Mouse (Mus musculus): ENCODE results near the gene Galnt7.

Galnt7 gene

DNA sequence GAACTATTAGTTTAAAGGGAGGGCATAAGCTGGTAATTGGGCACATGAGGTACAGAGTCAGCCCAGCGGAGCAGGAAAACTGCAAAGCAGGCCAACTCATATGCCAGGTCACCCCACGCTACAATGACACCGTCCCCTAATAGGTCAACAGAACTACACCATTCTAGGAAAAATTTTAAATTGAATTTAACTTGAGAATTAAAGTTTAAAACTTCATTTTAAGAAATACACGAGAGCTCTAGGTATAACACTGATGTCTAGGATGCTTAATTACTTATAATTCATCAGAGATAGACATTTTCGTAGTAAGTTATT lies 67.7 kb downstream of the Galnt7 start:
- no peak for DNase-seq (ENCODE audit: low spot score)

DNA sequence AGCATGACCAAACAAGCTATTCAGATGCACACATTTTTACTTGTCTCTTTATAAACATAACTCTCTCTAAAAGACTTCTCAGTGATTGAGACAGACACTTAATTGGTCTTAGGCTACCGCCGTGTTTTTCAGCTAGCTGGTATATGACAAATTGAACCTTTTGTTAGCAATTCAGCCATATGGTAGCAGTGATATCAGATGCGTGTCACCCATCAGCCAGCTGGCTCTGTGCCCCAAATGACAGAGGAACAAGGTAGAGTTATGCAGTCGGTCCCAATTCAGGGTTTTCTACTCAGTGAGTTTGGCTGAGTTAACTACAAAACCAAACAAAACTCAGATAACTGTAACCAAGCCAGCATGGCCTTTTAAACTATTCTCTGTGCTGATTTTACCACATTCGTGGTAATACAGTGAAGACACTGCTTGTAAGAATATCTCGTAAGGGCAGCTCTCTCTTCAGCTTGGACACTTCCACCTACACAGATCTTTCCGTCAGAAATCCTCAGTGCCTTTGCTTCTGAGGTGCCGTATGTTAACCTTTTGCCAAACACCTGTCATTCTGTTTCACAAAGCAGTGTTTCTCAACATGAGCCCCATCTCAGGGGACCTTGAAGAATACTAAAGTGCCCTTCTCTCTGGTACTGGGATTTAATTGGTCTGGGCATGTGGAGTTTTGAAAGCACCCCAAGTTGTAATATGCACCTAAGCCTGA lies 68.3 kb downstream of the Galnt7 start:
- DNase-seq (ENCODE audit: low spot score): no peak

DNA sequence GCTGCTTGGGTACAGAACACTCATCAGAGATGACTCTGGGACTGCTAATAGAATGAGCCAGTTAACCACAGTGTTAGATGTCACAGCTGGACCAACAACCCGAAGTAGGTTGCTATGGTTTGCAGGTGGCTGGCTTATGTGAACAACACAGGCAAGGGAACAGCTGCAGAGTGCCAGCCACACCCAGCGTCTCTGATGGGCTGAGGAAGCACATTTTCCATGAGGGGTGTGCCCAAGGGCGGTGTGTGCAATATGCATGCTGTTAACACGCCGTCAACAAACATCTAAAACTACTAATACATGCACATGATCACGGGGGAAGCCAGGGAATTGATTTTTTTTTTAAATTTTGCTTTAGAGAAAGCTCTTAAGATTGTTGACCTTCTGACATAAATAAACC lies 73.0 kb downstream of the Galnt7 start:
- no peak for DNase-seq (ENCODE audit: low spot score)

DNA sequence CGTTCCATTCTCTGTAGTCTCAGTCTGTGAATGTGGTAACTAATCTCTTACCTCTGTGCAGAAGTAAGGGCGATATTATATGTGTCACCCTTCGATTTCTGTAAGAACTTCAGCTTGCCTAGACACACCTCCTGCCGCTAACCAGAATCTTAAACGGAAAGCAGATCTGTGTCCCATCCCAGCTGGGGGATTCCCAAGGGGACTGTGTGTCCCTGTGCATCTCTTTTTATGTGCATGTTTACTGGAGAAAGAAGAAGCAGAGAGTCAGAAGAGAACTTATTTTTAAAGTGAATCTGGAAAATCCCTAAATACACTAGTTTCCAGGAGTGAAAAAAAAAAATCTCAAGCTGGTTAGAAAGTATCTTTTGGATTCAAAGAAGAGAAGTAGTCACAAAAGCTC lies 75.5 kb downstream of the Galnt7 start:
- no peak for DNase-seq (ENCODE audit: low spot score)

DNA sequence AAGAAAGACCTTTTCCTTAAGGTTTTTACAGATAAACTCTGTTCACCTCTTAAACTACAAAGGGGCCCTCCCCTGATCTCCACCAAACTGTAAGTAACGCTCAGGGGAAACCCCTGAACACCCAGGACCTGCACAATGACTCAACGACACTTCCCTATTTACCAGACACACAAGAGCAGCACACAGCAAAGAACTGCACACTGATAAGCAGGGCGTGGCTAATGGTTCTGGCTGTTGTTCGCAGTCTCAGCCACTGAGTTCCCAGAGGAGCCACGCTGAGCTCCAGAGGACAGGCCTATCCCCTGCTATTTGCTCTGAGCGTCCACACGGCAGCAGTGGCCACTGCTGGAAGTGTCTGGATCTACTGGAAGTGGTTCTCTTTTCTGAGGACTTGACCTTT lies 76.6 kb downstream of the Galnt7 start:
- peak; percentile 83 for DNase-seq (ENCODE audit: low spot score)

DNA sequence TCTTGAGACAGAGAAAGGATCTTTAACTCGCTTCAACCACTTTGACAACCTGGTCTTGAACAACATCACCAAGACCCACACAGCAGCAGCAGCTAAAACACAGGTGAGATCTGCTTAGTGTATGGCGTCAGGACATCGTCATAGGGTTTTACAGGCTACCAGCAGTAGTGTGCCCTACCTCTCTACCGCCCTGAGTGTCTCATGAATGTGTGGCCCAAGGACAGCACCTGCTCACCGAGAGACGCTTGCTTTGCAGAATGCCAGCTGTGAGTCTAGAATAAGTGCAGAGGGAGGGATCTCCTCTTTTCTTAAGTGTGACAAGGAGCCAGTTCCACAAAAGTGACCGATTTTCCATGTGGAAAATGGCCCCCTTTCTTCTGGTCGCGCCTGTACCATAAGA lies 77.5 kb downstream of the Galnt7 start:
- no peak for DNase-seq (ENCODE audit: low spot score)

DNA sequence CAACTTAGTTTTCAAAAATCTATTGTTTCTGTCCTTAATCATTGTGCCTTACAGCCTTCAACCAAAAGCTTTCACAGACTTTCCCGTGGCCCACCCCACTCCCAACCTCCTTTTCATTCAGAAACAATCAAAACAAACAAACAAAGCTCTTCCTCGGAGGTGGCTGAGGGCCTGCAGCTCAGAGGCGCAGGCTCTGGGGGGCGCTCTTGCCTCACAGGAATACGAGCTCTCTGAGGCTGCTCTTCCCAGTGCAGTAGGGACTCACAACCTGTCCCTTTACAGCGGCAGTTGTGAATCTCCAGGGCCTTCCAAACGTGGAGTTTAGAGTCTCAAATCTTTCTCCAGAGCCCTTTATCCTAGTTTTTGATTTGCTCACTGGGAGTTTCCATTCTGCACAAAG lies 78.4 kb downstream of the Galnt7 start:
- DNase-seq (ENCODE audit: low spot score): peak; percentile 75

DNA sequence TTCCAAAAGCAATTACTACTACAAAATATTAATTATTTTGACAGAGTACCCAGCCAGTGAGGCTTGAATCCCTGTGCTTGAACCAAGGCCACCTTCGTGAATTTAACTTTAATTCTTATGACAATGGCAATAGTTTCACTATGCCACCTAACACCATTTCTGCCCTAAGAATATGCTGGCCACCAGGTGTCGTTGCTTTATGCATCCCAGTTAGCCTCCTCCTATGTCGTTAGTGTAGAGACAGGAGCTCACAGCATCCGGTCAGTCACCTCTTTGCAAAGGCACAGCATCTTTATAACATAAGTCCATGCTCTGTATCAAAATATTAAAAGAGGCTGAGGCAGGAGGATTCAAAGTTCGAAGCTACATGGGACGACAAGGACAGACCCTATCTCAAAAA lies 79.0 kb downstream of the Galnt7 start:
- no peak for DNase-seq (ENCODE audit: low spot score)

DNA sequence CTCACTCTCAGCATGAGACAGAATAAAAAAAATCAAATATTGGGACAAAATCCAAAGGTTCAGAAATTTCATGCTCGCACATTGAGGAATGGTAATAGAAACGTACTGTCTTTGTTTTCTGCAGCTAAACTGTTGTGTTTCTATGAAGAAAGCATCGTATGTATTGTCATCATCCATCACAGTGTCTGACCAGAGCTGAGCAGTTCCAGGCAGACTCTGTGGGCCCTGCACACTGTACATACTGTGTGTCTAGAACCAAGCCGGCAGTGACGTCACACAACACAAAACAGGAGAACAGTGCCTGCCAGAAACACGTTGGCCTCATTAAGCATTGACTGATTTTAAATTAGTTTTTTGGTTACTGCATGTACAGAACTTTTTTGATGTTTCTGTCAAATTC lies 82.9 kb downstream of the Galnt7 start:
- no peak for DNase-seq (ENCODE audit: low spot score)

DNA sequence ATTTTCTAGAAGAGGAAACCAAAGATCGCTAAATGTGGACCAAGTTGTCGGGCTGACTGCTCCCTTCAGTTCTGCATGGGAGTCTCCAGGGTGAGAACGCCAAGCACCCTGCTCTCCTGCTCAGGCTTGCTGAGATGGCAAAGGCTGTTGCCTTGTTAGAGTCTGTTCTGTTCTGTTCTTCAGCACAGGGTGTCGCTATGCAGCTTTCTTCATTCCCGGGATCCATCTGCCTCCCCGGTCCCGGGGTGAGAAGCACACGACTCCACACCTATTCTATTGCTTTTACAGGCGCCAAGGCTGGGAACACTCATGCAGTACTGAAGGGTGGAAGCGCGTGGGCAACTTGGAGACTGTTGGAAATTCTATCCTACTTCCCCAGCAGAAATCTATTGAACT lies 83.4 kb downstream of the Galnt7 start:
- no peak for DNase-seq (ENCODE audit: low spot score)

DNA sequence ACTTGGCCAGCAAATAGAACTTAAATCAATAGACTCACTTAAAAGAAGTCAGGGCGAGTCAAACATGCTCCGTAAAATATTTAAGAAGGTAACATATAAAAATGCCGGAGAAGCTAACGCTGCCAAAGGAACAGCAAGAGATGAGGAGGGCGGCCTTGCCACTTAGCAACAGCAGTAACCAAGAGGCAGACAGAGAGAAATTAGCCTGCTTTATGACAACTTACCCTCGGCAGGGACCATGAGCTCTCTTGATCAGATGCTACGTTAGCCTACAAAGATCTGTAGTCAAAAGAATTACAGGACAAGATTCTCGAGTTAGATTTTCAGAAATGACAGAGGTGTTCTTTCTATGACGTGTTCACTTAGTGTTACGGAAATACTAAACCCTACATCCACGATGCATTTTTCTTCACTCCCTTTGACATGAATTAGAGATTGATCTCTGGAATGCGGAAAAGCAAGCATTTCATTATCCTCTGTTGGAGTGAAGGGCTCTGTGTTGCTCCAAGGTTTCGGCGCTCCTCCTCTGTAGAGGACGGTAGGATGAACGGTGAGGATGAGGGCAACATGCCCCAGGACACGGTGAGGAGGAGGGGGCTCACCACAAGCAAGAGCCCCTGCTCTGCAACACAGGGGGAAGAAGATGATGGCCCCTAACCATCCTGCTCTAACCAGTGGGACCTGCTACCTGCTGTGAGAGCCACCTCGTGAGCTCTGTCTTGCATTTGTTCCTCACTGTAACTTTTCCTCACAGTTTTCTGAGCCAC lies 84.0 kb downstream of the Galnt7 start:
- no peak for DNase-seq (ENCODE audit: low spot score)

DNA sequence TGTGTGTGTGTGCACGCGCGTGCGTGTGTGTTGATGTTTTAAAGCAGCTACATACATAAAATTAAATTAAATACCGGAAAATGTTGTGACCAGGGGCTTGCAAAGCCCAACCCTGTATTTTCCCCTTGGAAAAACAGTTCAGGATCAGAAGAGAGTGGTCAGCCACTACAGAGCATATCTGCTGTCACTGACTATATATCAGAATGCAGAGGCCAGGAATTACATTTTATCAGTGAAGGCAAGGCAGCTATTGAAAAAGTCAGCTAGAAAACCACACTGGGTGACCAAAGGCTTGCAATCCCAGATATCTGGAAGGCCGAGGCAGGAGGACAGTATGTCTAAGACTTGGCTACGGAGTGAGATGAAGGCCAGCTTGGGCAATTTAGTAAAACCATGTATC lies 84.8 kb downstream of the Galnt7 start:
- no peak for DNase-seq (ENCODE audit: low spot score)

DNA sequence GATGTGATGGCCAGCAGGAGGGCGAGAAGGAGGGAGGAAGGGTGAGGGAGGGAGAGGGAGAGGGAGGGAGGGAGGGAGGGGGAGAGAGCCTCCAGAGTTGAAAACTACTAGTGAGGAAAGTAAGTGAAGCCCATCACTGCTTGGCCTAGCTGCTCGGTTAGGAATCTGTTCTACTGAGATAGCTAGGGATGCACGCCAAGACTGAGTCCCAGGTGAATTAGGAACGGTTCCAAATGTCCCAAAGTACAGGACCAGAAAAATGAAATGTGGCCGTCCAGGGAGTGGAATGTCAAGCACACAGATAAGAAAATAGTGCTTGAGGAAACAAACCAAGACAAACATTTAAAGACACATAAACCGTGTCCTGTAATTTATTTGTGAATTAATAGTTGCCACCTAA lies 87.8 kb downstream of the Galnt7 start:
- DNase-seq (ENCODE audit: low spot score): no peak

DNA sequence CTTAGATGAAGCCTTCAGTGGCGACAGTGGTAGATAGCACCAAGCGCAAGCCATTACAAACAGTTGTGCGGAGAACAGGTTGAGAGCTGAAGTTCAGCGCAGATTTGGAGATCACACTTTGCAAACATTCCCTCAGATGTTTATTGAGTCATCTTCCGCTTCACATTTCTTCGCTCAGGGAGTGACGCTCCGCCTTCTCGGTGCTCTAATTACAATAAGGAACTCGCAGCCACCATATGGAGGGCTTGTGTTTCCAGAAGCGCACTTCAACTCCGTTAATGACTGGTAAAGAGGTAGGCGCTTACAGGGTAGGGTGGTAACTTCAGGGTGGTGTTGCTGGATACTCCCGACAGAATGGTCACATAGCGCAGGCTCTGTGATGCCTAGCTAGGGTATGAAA lies 89.1 kb downstream of the Galnt7 start:
- no peak for DNase-seq (ENCODE audit: low spot score)

DNA sequence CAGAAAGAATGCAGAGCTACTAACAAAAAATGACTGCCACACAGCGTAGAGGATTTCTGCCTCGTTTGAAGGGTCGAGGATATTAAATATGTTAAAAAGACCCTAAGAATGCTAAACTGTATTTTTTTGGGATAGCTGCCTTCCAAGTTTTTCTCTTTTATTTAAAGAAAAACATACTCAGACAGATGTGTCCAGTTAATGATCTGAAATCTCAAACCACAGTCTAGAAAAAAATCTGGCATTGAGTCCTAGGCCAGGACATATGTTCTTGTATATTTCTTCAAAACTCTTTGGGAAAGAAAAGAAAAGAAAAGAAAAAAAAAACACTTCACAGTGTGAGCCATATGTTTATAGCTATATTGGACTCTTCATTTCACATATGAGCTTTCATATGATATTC lies 90.1 kb downstream of the Galnt7 start:
- no peak for DNase-seq (ENCODE audit: low spot score)

DNA sequence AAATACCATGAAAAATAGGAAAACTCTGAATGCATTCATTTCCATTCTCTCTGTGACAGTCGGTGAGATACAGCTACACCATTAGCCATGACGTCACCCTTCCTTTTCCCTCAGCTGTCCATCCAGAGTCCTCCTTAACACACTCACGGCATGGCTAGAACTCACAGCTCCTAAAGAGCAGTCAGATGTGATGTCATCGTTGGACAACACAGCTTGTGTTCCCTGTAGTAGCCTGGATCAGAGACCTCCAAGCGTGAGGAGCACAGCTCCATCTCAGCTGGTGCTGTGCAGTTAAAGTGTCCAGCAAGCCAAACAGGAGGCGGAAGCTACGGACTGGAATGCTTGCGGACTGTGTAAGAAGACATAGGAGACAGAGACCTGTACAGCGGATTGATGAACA lies 91.9 kb downstream of the Galnt7 start:
- DNase-seq (ENCODE audit: low spot score): no peak

DNA sequence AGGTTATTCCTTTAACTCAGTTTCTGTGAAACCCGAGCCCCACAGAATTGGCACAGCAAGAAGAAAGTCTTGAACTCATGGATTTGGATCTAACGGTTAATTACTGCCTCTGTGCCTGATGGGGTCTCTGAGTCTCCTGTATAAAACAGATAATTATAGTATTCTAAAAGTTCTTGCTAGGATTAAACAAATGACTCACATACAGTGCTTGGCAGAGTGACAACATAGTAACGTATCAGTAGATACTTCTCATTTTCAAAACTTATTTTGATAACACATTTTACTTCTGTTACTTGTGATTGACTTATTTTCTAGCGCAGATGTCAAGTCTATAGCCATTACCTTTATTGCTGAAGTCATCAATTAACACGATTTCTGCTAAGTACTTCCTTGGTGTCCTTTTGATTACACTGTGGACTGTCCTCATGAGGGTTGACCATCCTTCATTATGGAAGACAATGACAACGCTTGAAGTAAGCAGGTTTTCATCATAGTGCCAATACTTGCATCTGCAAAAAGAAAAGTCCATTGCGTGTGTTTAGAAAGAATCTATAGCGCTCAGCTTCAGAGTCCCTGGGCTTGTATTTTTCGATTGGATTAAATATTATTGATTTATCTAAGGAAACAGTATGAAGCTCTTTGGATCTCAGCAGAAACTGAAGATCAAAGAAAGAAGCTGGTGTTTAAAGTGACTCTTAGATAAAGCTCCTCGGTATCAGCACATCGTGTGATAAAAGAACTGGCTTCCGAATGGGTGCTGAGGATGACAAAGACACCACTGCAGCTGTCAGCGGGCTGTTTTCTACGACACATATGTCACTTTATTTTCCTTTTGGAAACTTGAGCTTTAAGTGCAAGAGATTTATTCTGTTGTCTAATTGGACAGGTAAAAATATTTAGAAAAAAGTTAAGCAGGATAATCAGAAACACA lies 100.5 kb downstream of the Galnt7 start:
- DNase-seq (ENCODE audit: low spot score): no peak

DNA sequence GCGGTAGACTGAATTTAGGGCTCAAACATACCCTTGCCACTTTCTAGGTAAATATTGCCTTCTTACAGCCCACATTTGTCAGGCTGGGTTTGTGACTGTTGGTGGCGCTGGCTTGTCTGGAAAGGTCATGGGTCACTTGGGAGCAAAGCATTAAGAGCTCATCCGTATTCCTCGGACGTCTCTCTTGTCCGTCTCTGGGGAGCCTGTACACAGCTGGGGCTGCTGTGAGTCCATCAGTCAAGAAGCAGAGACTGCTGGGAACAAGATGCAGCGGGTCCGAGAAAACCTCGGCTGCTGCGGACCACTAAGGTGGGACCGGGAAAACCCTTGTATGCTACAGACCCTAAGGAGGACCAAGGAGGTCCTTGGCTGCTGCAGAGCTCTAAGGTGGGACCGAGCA lies 105.3 kb downstream of the Galnt7 start:
- no peak for DNase-seq (ENCODE audit: low spot score)

DNA sequence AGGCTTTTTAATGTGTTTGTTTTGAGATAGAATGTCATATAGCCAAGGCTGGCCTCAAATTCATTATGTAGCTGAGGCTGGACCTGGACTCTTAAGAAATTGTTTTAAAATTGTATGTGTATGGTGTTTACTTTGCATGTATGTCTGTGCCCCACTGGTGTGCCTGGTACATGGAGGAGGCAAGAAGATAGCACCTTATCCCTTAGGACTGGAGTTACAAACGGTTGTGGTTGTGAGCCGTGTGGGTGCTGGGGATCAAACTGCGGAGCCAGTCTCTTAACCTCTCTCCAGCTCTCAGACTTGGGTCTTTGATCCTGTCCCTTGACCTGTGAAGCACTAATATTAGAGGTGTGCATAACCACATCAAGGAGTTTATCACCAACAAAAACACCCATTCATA lies 106.0 kb downstream of the Galnt7 start:
- DNase-seq (ENCODE audit: low spot score): no peak

DNA sequence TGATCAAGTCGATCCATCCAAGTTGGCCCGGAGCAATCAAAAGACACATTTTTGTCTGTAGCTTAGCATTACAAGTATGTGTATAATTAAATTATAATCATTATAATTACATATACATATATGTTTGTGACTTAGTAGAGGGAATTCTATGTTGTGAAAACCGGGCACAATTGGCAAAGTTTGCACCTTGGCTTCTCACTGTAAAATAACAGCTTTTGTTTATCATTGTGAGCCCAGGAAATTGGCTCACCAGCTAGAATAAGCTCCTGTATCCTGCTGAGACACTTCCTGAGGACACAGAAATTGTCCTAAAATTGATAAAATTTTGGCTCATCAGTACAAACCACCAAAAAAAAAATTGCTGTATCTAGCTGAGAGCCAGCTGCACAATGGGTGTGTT lies 106.4 kb downstream of the Galnt7 start:
- no peak for DNase-seq (ENCODE audit: low spot score)

DNA sequence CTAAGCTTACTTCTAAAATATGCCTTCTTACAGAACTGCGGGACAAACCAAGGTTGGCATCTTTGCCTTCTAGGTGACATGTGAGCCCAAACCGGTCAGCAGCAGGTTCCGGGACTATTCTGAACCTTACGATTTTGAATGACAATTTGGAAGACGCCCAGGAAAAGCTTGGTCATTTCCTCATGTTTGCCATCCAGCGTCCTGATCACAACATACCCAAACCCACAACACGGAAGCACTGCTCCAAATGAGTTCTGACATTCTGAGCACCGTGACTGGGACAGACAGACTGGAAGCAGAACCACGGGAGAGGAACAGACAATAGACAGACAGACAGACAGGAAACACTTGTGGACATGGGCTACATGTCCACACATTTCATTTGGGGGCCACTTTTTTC lies 111.4 kb downstream of the Galnt7 start:
- no peak for DNase-seq (ENCODE audit: low spot score)

DNA sequence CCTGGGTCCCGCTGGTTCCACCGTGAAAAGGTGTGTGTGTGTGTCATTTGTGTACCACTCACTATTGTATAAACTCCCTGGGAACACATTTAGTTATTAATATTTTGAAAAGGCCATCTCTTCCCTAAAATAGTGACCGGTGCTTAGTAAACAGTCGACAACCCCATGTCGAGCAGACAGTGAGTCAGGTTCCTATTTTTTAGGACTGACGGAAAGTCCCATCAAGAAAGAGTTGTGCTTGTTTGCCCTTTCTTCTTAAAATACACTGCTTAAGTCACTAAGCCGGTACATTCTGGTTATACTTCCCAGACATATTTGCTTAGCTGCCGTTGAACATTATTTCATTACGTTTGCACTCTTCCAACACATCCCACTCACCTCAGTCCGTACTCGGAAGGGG lies 111.9 kb downstream of the Galnt7 start:
- DNase-seq (ENCODE audit: low spot score): no peak
